Mouse (Mus musculus) gastrocnemius, postnatal 14 days (tissue): ENCODE measurements around the gene Theg. TPM values are rescaled to one million over a fixed set of nuclear protein-coding genes. Genes with fewer than 3 reads are reported as not detected.

Experiments
- DNase-seq: peaks from one replicate; pipeline ENCODE4 v3.0.0; 2021; ENCODE audit warnings: mixed read lengths
- intact Hi-C: fragments of 180-260 bp; cut with DNase I; formaldehyde crosslinking; loops from one replicate; pipeline ENCODE4 v1.15.1; 2025; ENCODE audit warnings: low total_unique reads
- total RNA-seq, 2 experiments: library from RNA; stranded (reverse); gene quantifications; 2 replicates each; pipeline ENCODE4 v1.2.3; 2021

Theg gene
- total RNA-seq, 2 experiments from 2014 or later: not detected

GRCm38 (mm10) chr10:79539701-79540495 is 47.2 kb downstream of the Theg start:
- no peak for DNase-seq
- intact Hi-C loops: no loop called here

- no peak for DNase-seq
Measured at GRCm38 (mm10) chr10:79538873-79539272, 48.3 kb downstream of the Theg start.

GRCm38 (mm10) chr10:79538323-79538722 is 48.8 kb downstream of the Theg start:
- intact Hi-C loops: no loop called here
- DNase-seq: no peak

More at GRCm38 (mm10) chr10:79538873-79539272, 48.3 kb downstream of the Theg start:
- intact Hi-C loops: no loop called here

- no peak for DNase-seq
- intact Hi-C loops: no loop called here
Measured at GRCm38 (mm10) chr10:79537781-79538180, 49.4 kb downstream of the Theg start.

GRCm38 (mm10) chr10:79537271-79537670 is 49.9 kb downstream of the Theg start:
- no peak for DNase-seq
- intact Hi-C loops: no loop called here

- no peak for DNase-seq
- intact Hi-C loops: no loop called here
Measured at GRCm38 (mm10) chr10:79536461-79537080, 50.6 kb downstream of the Theg start.

- intact Hi-C loops: no loop called here
- DNase-seq: no peak
Measured at GRCm38 (mm10) chr10:79535431-79535830, 51.7 kb downstream of the Theg start.

GRCm38 (mm10) chr10:79534426-79534825 is 52.7 kb downstream of the Theg start:
- intact Hi-C loops: no loop called here

GRCm38 (mm10) chr10:79533126-79533911 is 53.8 kb downstream of the Theg start, which contains the start of gene Plpp2:
Gene Plpp2 (minus strand): TSS chr10:79533796.
- peak; percentile 73 for DNase-seq
- intact Hi-C loops: no loop called here

More at GRCm38 (mm10) chr10:79534426-79534825, 52.7 kb downstream of the Theg start:
- DNase-seq: no peak

- no peak for DNase-seq
- intact Hi-C loops: no loop called here
Measured at GRCm38 (mm10) chr10:79532678-79533077, 54.5 kb downstream of the Theg start.

- DNase-seq: no peak
- intact Hi-C loops: no loop called here
Measured at GRCm38 (mm10) chr10:79531593-79531992, 55.5 kb downstream of the Theg start.

- intact Hi-C loops: no loop called here
- DNase-seq: no peak
Measured at GRCm38 (mm10) chr10:79530721-79531120, 56.4 kb downstream of the Theg start.

- intact Hi-C loops: no loop called here
- DNase-seq: no peak
Measured at GRCm38 (mm10) chr10:79530241-79530640, 56.9 kb downstream of the Theg start.

GRCm38 (mm10) chr10:79528081-79528480 is 59.0 kb downstream of the Theg start:
- DNase-seq: no peak
- intact Hi-C loops: no loop called here

- intact Hi-C loops: no loop called here
- no peak for DNase-seq
Measured at GRCm38 (mm10) chr10:79527453-79527845, 59.7 kb downstream of the Theg start.

GRCm38 (mm10) chr10:79526661-79527452 is 60.3 kb downstream of the Theg start:
- intact Hi-C loops: no loop called here
- DNase-seq: no peak
